22 mouse cellular contexts compared by ENCODE assay signal in genomic region chrX:162380730-162381129, GRCm38 (mm10).
DNase-seq lines count a peak whose midpoint lies in the region; TF ChIP-seq lines count a peak whose summit lies in the region.
"Had no signal": no experiment of that assay in that cellular context is flagged by ENCODE, and none has a peak within 500 bp of the region (broad histone marks: within the 10 kb centered on the region; RNA-seq: fewer than 3 reads in every experiment).

No protein-coding gene starts in this region.

- H3K4me3 ChIP-seq in left cerebral cortex, adult 2 months = no peak overlapping the region
- H3K4me3 ChIP-seq: forebrain, embryonic 10.5 days; forebrain, embryonic 13.5 days; heart, embryonic 10.5 days; heart, embryonic 13.5 days had no signal

- H3K27ac ChIP-seq in left cerebral cortex, adult 2 months = no peak overlapping the region
- H3K27ac ChIP-seq: forebrain, embryonic 10.5 days; forebrain, embryonic 13.5 days; heart, embryonic 10.5 days; heart, embryonic 13.5 days; hindbrain, embryonic 14.5 days; hindbrain, postnatal 0 days had no signal

- intact Hi-C loops in left cerebral cortex, adult 2 months (cut with DNase I) = no loop called here

- no peak for TF ChIP-seq CTCF in left cerebral cortex, adult 2 months (IDR thresholded peaks at IDR 0.05)

- peak; percentile 14 for DNase-seq in left cerebral cortex, adult 11 months (ENCODE audit: low spot score)
- DNase-seq in left cerebral cortex, adult 2 months (ENCODE audit: extremely low spot score in 1 of 2, low spot score in 2 of 2) = no peak
- DNase-seq in right cerebral cortex, adult 18-20 months = peak; percentile 5
- no peak for DNase-seq in right cerebral cortex, postnatal 14 days
- peak; percentile 6 for DNase-seq in right cerebral cortex, postnatal 25 days
- DNase-seq in c-Kit-positive CD71-positive TER-119-positive erythroid progenitor cells, embryonic 14.5 days (ENCODE audit: low spot score) = no peak
- no peak for DNase-seq in kidney, postnatal 25 days
- DNase-seq: adrenal gland, postnatal 14 days; B cell, adult 2 months; cerebellum, adult 18-20 months; cerebellum, adult 9-10 months; cerebellum, postnatal 14 days; gastrocnemius, postnatal 25 days; heart, adult 18-20 months; heart, postnatal 14 days; heart, postnatal 4 days had no signal

Comparison
In these comparisons a context has a peak if more than half of its experiments do, and no peak if none do; other contexts are left out.
1. DNase-seq: peak in left cerebral cortex, adult 11 months (single experiment), right cerebral cortex, adult 18-20 months (single experiment) and right cerebral cortex, postnatal 25 days (single experiment); none in left cerebral cortex, adult 2 months (0 of 2), right cerebral cortex, postnatal 14 days (single experiment), c-Kit-positive CD71-positive TER-119-positive erythroid progenitor cells, embryonic 14.5 days (single experiment) and kidney, postnatal 25 days (0 of 2).